Mouse (Mus musculus): ENCODE measurements around the gene Ttyh2.

The Ttyh2 gene

DNA sequence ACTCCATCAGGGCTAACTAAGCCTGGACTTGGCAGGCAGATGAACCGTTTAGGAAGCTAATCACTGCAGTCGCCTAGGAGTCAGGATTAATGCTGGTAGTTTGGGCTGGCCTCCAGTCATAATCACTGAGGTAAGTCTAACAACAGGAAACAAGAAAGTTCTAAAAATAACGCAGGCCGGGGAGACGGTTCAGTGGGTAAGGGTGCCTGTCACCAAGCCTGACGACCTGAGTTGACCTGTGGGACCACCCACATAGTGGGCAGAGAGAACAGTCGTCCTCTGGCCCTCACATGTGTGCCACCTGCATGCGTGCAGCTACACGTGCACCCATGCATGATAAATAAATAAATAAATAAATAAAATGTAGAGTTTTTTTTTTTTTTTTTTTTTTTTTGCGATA, 65.4 kb downstream of the Ttyh2 start:
- in situ Hi-C loops (cut with MboI, MseI), result no loop called here

DNA sequence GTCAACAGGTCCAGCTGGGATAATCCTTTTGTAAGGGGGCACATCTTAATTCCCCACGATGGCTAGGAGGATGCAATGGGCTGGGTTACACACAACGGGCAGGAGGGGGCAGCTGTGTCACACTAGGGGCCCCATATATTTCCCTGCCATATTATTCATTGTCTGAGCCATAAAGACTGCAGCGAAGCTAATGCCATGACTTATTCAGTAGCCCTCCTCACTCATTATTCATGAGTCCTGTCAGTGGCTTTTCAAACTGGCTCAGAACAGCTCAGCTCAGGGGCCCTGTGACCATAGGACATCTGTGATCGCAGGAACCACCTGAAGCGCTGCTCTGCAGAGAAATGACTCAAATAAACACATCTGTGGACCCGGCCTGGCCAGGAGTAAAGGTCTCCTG, 66.2 kb downstream of the Ttyh2 start:
- in situ Hi-C loops (cut with MboI, MseI), result no loop called here

GRCm38 (mm10) chr11:114745134-114745533, 69.9 kb downstream of the Ttyh2 start:
- in situ Hi-C loops (cut with MboI, MseI), result loop anchor here in 1 of 2 experiments (5.0 kb wide), 1 partner anchor 167 kb away; no protein-coding TSS in a partner anchor

GRCm38 (mm10) chr11:114747564-114748138, 72.4 kb downstream of the Ttyh2 start:
- in situ Hi-C loops (cut with MboI, MseI), result loop anchor here in 1 of 2 experiments (5.0 kb wide), 1 partner anchor 165 kb away; no protein-coding TSS in a partner anchor

GRCm38 (mm10) chr11:114764820-114765818, 89.9 kb downstream of the Ttyh2 start, which contains the start of gene Kif19a:
Gene Kif19a (plus strand): TSS chr11:114765388.
- in situ Hi-C loops (cut with MboI, MseI), result loop anchor here in 1 of 2 experiments (10.0 kb wide), 1 partner anchor 1620 kb away; no protein-coding TSS in a partner anchor

DNA sequence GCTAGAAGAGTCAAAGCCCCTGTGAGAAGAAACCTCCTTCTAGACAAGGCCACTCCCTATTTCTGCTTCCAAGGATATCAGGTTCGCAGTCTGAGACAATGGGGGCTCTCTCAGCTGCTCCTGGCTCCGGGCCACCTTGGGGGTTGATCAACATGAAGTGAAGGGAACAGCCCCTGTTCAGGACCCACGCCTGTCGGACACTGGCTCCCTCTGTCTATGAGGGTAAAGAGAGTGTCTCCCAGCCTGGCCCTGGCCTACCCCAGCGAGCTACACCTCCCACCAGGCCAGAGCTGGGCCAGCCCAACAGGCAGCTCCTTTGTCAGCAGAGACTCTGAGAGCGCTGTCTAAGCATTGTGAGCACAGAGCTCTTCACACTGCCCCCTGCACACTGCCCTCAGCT, 94.7 kb downstream of the Ttyh2 start:
- in situ Hi-C loops (cut with MboI, MseI), result loop anchor here in 1 of 2 experiments (10.0 kb wide), 1 partner anchor 1625 kb away; no protein-coding TSS in a partner anchor
